Mouse (Mus musculus): ENCODE results near the gene Ttc36. TPM values are rescaled to one million over a fixed set of nuclear protein-coding genes. Genes with fewer than 3 reads are reported as not detected.

The Ttc36 gene
- polyA plus RNA-seq, 1 experiment from 2014 or later, result 9.2 TPM

- WGBS, result under 1% methylated on average over 71 of the region's 75 CpGs
- peak within 1 kb of the TSS; percentile 85 for H3K27ac ChIP-seq (replicated peaks)
- no peaks in the 10 kb centered on the region for H3K9me3 ChIP-seq (ENCODE audit: control insufficient read depth, low read length)
- peak within 1 kb of the TSS; percentile 52 for H3K4me3 ChIP-seq (ENCODE audit: low read depth, low read length)
- H3K4me1 ChIP-seq (replicated peaks; ENCODE audit: control insufficient read depth, insufficient read depth), result no peaks in the 10 kb centered on the region
- TF ChIP-seq EP300 (optimal IDR thresholded peaks at IDR 0.05), result no peak
- TF ChIP-seq CTCF (IDR thresholded peaks at IDR 0.05; ENCODE audit: low read depth), result no peak
- H3K36me3 ChIP-seq (ENCODE audit: control insufficient read depth, insufficient read depth, low read length), result no peaks in the 10 kb centered on the region
- DNase-seq (ENCODE audit: low spot score) (peak; percentile 94), ATAC-seq (ENCODE audit: low FRiP score, low TSS enrichment) (peak; percentile 93)
- peak within 1 kb of the TSS; percentile 71 for H3K9ac ChIP-seq (ENCODE audit: low read length)
- peak within 1 kb of the TSS; percentile 96 for H3K4me2 ChIP-seq (replicated peaks; ENCODE audit: low read depth)
- no peaks in the 10 kb centered on the region for H3K27me3 ChIP-seq (ENCODE audit: control insufficient read depth, insufficient read depth, low read length)
Measured at GRCm38 (mm10) chr9:44799102-44799957, 3.5 kb downstream of the Ttc36 start, which contains the start of gene Tmem25. Gene Tmem25, minus strand, starts transcription at chr9:44799307.

- Histone ChIP-seq H3K4me2 (replicated peaks; ENCODE audit: low read depth) (peak overlapping the region; percentile 96; the same call in 1 of the 2 replicates), H3K36me3 (ENCODE audit: control insufficient read depth, insufficient read depth, low read length) (no peaks in the 10 kb centered on the region), H3K4me1 (replicated peaks; ENCODE audit: control insufficient read depth, insufficient read depth) (no peaks in the 10 kb centered on the region), H3K9ac (ENCODE audit: low read length) (no peak overlapping the region), H3K27me3 (ENCODE audit: control insufficient read depth, insufficient read depth, low read length) (no peaks in the 10 kb centered on the region), H3K9me3 (ENCODE audit: control insufficient read depth, low read length) (no peaks in the 10 kb centered on the region), H3K27ac (replicated peaks) (no peak overlapping the region), H3K4me3 (ENCODE audit: low read depth, low read length) (no peak overlapping the region)
- no peak for TF ChIP-seq CTCF (IDR thresholded peaks at IDR 0.05; ENCODE audit: low read depth)
- no peak for TF ChIP-seq EP300 (optimal IDR thresholded peaks at IDR 0.05)
- DNase-seq (ENCODE audit: low spot score) (no peak), ATAC-seq (ENCODE audit: low FRiP score, low TSS enrichment) (no peak)
- WGBS, result 37% methylated on average over 7 of the region's 7 CpGs
Measured at GRCm38 (mm10) chr9:44798298-44798697, 4.6 kb downstream of the Ttc36 start.

DNA sequence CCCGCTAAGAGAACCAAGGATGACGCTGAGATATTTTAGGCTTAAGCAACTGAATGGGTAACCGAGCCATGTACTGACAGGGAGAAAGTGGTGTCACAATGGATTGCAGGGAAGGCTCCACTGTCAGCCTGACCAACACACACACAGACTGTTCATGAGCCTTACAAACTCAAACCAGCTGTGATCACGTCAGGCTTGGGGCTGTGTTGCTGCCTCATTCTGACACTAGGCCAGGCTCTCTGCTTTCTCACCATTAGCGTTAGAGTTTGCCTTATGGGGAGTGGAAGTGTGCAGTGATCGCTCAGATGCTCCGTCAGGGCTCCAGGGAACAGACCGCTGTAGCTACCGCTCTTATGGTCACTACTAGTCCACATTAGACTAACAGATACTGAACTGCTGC lies 10.0 kb downstream of the Ttc36 start:
- ATAC-seq (ENCODE audit: low FRiP score, low TSS enrichment), result no peak
- Histone ChIP-seq H3K27me3 (ENCODE audit: control insufficient read depth, insufficient read depth, low read length) (no peaks in the 10 kb centered on the region), H3K4me1 (replicated peaks; ENCODE audit: control insufficient read depth, insufficient read depth) (no peaks in the 10 kb centered on the region), H3K4me3 (ENCODE audit: low read depth, low read length) (no peak overlapping the region), H3K4me2 (replicated peaks; ENCODE audit: low read depth) (no peak overlapping the region), H3K36me3 (ENCODE audit: control insufficient read depth, insufficient read depth, low read length) (peaks cover 20% of the 10 kb centered on the region), H3K9ac (ENCODE audit: low read length) (no peak overlapping the region), H3K27ac (replicated peaks) (no peak overlapping the region), H3K9me3 (ENCODE audit: control insufficient read depth, low read length) (no peaks in the 10 kb centered on the region)
- DNase-seq (ENCODE audit: low spot score), result no peak
- TF ChIP-seq CTCF (IDR thresholded peaks at IDR 0.05; ENCODE audit: low read depth) (no peak), EP300 (optimal IDR thresholded peaks at IDR 0.05) (no peak)
- WGBS, result 80% methylated on average over 9 of the region's 9 CpGs

- H3K27me3 ChIP-seq (ENCODE audit: control insufficient read depth, insufficient read depth, low read length), result no peaks in the 10 kb centered on the region
- H3K4me1 ChIP-seq (replicated peaks; ENCODE audit: control insufficient read depth, insufficient read depth), result 0 out of 2 replicates have a peak, but pooled peaks cover 2% of the 10 kb centered on the region
- H3K36me3 ChIP-seq (ENCODE audit: control insufficient read depth, insufficient read depth, low read length), result no peaks in the 10 kb centered on the region
- H3K4me3 ChIP-seq (ENCODE audit: low read depth, low read length), result peak overlapping the region; percentile 68
- under 1% methylated on average over 41 of the region's 41 CpGs for WGBS
- H3K4me2 ChIP-seq (replicated peaks; ENCODE audit: low read depth), result peak overlapping the region; percentile 87
- TF ChIP-seq EP300 (optimal IDR thresholded peaks at IDR 0.05), result peak; percentile 86
- TF ChIP-seq CTCF (IDR thresholded peaks at IDR 0.05; ENCODE audit: low read depth), result peak; percentile 95
- ATAC-seq (ENCODE audit: low FRiP score, low TSS enrichment) (peak; percentile 99), DNase-seq (ENCODE audit: low spot score) (peak; percentile 96)
- H3K27ac ChIP-seq (replicated peaks), result peak overlapping the region; percentile 89
- H3K9me3 ChIP-seq (ENCODE audit: control insufficient read depth, low read length), result no peaks in the 10 kb centered on the region
- peak overlapping the region; percentile 77 for H3K9ac ChIP-seq (ENCODE audit: low read length)
Measured at GRCm38 (mm10) chr9:44772750-44773651, 29.9 kb downstream of the Ttc36 start.

GRCm38 (mm10) chr9:44772392-44772749 lies 30.5 kb downstream of the Ttc36 start:
- WGBS, result 19% methylated on average over 5 of the region's 5 CpGs
- Histone ChIP-seq H3K36me3 (ENCODE audit: control insufficient read depth, insufficient read depth, low read length) (no peaks in the 10 kb centered on the region), H3K9me3 (ENCODE audit: control insufficient read depth, low read length) (no peaks in the 10 kb centered on the region), H3K4me2 (replicated peaks; ENCODE audit: low read depth) (no peak overlapping the region), H3K27me3 (ENCODE audit: control insufficient read depth, insufficient read depth, low read length) (no peaks in the 10 kb centered on the region), H3K9ac (ENCODE audit: low read length) (no peak overlapping the region), H3K4me3 (ENCODE audit: low read depth, low read length) (no peak overlapping the region), H3K27ac (replicated peaks) (peak overlapping the region; percentile 74), H3K4me1 (replicated peaks; ENCODE audit: control insufficient read depth, insufficient read depth) (0 out of 2 replicates have a peak, but pooled peaks cover 2% of the 10 kb centered on the region)
- TF ChIP-seq CTCF (IDR thresholded peaks at IDR 0.05; ENCODE audit: low read depth) (no peak), EP300 (optimal IDR thresholded peaks at IDR 0.05) (no peak)
- DNase-seq (ENCODE audit: low spot score) (no peak), ATAC-seq (ENCODE audit: low FRiP score, low TSS enrichment) (no peak)

Data from stomach, postnatal 0 days (tissue).